Mouse (Mus musculus) limb, embryonic 14.5 days (tissue): ENCODE measurements around the gene Sycp2l. TPM values are rescaled to one million over a fixed set of nuclear protein-coding genes. Genes with fewer than 3 reads are reported as not detected.
A peak's percentile ranks its signal among the peaks of the same experiment; 100 is the strongest.

Source experiments
- ATAC-seq: fragments of 200-750 bp; cut with Nextera tagmentation; 2 replicates; pipeline ENCODE4 v1.8.0; 2017; ENCODE audit warnings: low read depth, moderate number of reproducible peaks, moderate TSS enrichment; ENCODE audit not compliant: low FRiP score
- DNase-seq: peaks from one replicate; pipeline ENCODE4 v3.0.0-alpha.2; 2015; ENCODE audit warnings: low spot score
- H3K27ac ChIP-seq: fragments of 300-500 bp; sonication (generic); replicated peaks from 2 replicates; pipeline ENCODE4 v1.5.1; 2014; ENCODE audit warnings: low read depth, mild to moderate bottlenecking, low read length, moderate library complexity, mixed read lengths
- H3K27me3 ChIP-seq: fragments of 300-500 bp; sonication (generic); 2 replicates; pipeline ENCODE4 v1.6.1; 2014; ENCODE audit warnings: low read length, mixed read lengths; ENCODE audit not compliant: control insufficient read depth, insufficient read depth
- H3K36me3 ChIP-seq: fragments of 300-500 bp; sonication (generic); 2 replicates; pipeline ENCODE4 v1.6.1; 2014; ENCODE audit warnings: mild to moderate bottlenecking, low read length, moderate library complexity, mixed read lengths; ENCODE audit not compliant: control insufficient read depth, insufficient read depth
- H3K4me1 ChIP-seq: fragments of 300-500 bp; sonication (generic); 2 replicates; pipeline ENCODE4 v1.6.1; 2014; ENCODE audit warnings: antibody characterized with exemption, low read length, mixed read lengths; ENCODE audit not compliant: control insufficient read depth, insufficient read depth
- H3K4me2 ChIP-seq: fragments of 300-500 bp; sonication (generic); replicated peaks from 2 replicates; pipeline ENCODE4 v1.6.1; 2014; ENCODE audit warnings: low read depth, mild to moderate bottlenecking, low read length, moderate library complexity; ENCODE audit not compliant: severe bottlenecking
- H3K4me3 ChIP-seq: fragments of 300-500 bp; sonication (generic); replicated peaks from 2 replicates; pipeline ENCODE4 v1.5.1; 2014; ENCODE audit warnings: low read length
- H3K9ac ChIP-seq: fragments of 300-500 bp; sonication (generic); 2 replicates; pipeline ENCODE4 v1.6.1; 2014; ENCODE audit warnings: mild to moderate bottlenecking, low read depth, low read length, moderate library complexity; ENCODE audit not compliant: severe bottlenecking
- H3K9me3 ChIP-seq: fragments of 300-500 bp; sonication (generic); 2 replicates; pipeline ENCODE4 v1.6.1; 2016; ENCODE audit warnings: low read length; ENCODE audit not compliant: control insufficient read depth
- POLR2A ChIP-seq: fragments of 200-500 bp; IDR thresholded peaks from 2 replicates; pipeline ENCODE4 v1.8.0; 2012; ENCODE audit warnings: inconsistent platforms, mild to moderate bottlenecking, moderate library complexity, borderline replicate concordance; ENCODE audit not compliant: insufficient read depth, insufficient read length; ENCODE audit errors: extremely low read depth
- WGBS: fragments of 180-500 bp; shearing (Covaris S2); extraction: QIAGEN DNeasy Blood & Tissue Kit; methylation state at CpG from one replicate; pipeline ENCODE4 v1.1.7; 2014; 5-methylcytosine and 5-hydroxymethylcytosine counted together
- polyA plus RNA-seq, 2 experiments: library from polyadenylated mRNA; depleted of rRNA in 1 of 2; stranded (reverse) in 1 of 2; unstranded in 1 of 2; fragments of >200 nt; fragmentation: Nextera tagmentation in 1 of 2; extraction: Ambion mirVana in 1 of 2; gene quantifications; 2 replicates each; pipeline versions ENCODE4 v1.2.1 to v1.2.3; 2012 to 2014

Sycp2l gene
- polyA plus RNA-seq, 2 experiments: not detected

DNA sequence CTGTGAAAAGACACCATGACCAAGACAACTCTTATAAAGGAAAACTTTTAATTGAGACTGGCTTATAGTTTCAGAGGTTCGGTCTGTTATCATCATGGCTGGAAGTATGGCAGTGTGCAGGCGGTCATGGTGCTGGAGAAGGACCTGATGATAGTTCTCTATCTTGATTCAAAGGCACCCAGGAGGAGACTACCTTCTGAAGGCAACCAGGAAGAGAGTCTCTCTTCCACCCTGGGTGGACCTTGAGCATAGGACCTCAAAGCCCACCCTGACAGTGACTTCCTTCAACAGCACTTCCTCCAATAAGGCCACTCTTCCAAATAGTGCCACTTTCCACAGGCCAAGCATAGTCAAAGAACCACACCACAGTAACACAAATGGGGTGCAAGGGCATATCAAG is 14.1 kb upstream of the Sycp2l start:
- Histone ChIP-seq H3K9ac (no peak overlapping the region), H3K9me3 (no peaks in the 10 kb centered on the region), H3K36me3 (no peaks in the 10 kb centered on the region), H3K27me3 (no peaks in the 10 kb centered on the region), H3K4me3 (no peak overlapping the region), H3K27ac (no peak overlapping the region), H3K4me2 (no peak overlapping the region), H3K4me1 (no peaks in the 10 kb centered on the region)
- no peak for TF ChIP-seq POLR2A
- ATAC-seq: no peak
- DNase-seq: no peak
- 90% methylated on average over 2 of the region's 2 CpGs for WGBS

GRCm38 (mm10) chr13:41103841-41104525 is 10.1 kb upstream of the Sycp2l start:
- WGBS: 73% methylated on average over 12 of the region's 12 CpGs
- H3K9me3 ChIP-seq: no peaks in the 10 kb centered on the region
- TF ChIP-seq POLR2A: no peak

DNA sequence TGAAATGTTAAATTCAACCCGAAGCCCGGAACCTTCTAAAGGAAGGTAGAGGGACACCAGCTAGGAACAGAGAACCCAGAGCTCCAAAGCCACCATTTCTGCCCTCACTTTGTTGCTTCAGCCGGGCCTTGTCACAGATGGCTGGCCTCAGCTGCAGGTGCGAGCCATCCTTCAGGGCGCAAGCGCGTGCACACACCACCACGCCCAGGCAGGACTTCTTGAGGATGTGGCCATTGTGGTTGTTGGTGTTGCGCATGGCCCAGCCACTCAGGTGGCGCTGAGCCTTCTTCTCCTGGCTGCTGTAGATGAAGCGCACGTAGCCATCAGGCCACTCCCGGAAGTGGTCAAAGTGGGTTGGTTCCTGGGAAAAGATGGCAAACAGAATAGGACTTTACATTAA is 8.6 kb upstream of the Sycp2l start:
- ATAC-seq: no peak

More at GRCm38 (mm10) chr13:41103841-41104525, 10.1 kb upstream of the Sycp2l start:
- no peaks in the 10 kb centered on the region for H3K36me3 ChIP-seq
- H3K27ac ChIP-seq: no peak overlapping the region
- H3K9ac ChIP-seq: no peak overlapping the region
- DNase-seq (no peak), ATAC-seq (no peak)
- no peaks in the 10 kb centered on the region for H3K27me3 ChIP-seq
- H3K4me2 ChIP-seq: no peak overlapping the region
- H3K4me3 ChIP-seq: no peak overlapping the region
- H3K4me1 ChIP-seq: no peaks in the 10 kb centered on the region

GRCm38 (mm10) chr13:41110935-41111334 is 3.2 kb upstream of the Sycp2l start, which contains the start of gene Gcm2:
Gene Gcm2 (minus strand): TSS chr13:41111035.
- Histone ChIP-seq H3K4me3 (no peak within 1 kb of the TSS), H3K27ac (no peak within 1 kb of the TSS), H3K4me2 (no peak within 1 kb of the TSS), H3K4me1 (no peaks in the 10 kb centered on the region), H3K27me3 (peaks cover 9% of the 10 kb centered on the region; the same call in 1 of the 2 replicates), H3K36me3 (no peaks in the 10 kb centered on the region), H3K9me3 (no peaks in the 10 kb centered on the region), H3K9ac (no peak within 1 kb of the TSS)
- DNase-seq (no peak), ATAC-seq (no peak)
- WGBS: 73% methylated on average over 3 of the region's 3 CpGs
- no peak for TF ChIP-seq POLR2A

More for the DNA sequence above, 8.6 kb upstream of the Sycp2l start:
- H3K4me2 ChIP-seq: no peak overlapping the region
- 88% methylated on average over 13 of the region's 13 CpGs for WGBS
- no peaks in the 10 kb centered on the region for H3K36me3 ChIP-seq
- no peaks in the 10 kb centered on the region for H3K4me1 ChIP-seq
- TF ChIP-seq POLR2A: no peak
- no peaks in the 10 kb centered on the region for H3K27me3 ChIP-seq
- no peak overlapping the region for H3K4me3 ChIP-seq
- H3K27ac ChIP-seq: no peak overlapping the region
- no peak overlapping the region for H3K9ac ChIP-seq
- no peaks in the 10 kb centered on the region for H3K9me3 ChIP-seq
- no peak for DNase-seq

GRCm38 (mm10) chr13:41119152-41119945 is 5.2 kb downstream of the Sycp2l start:
- Histone ChIP-seq H3K4me3 (no peak overlapping the region), H3K36me3 (no peaks in the 10 kb centered on the region), H3K27ac (no peak overlapping the region), H3K4me2 (no peak overlapping the region), H3K27me3 (no peaks in the 10 kb centered on the region), H3K9ac (no peak overlapping the region), H3K4me1 (0 out of 2 replicates have a peak, but pooled peaks cover 4% of the 10 kb centered on the region), H3K9me3 (no peaks in the 10 kb centered on the region)
- no peak for TF ChIP-seq POLR2A
- ATAC-seq: no peak
- WGBS: 15% methylated on average over 9 of the region's 9 CpGs
- peak; percentile 37 for DNase-seq
